Mouse (Mus musculus) liver, postnatal 0 days (tissue): ENCODE results near the gene Gp5.

Source experiments
- CTCF ChIP-seq: sonication (generic); IDR thresholded peaks from 2 replicates; pipeline ENCODE4 v1.5.1; 2016; ENCODE audit warnings: antibody characterized with exemption, low read depth
- EP300 ChIP-seq: IDR thresholded peaks from 2 replicates; pipeline ENCODE4 v1.6.1; 2016; ENCODE audit warnings: antibody characterized with exemption, low read depth, mild to moderate bottlenecking

DNA sequence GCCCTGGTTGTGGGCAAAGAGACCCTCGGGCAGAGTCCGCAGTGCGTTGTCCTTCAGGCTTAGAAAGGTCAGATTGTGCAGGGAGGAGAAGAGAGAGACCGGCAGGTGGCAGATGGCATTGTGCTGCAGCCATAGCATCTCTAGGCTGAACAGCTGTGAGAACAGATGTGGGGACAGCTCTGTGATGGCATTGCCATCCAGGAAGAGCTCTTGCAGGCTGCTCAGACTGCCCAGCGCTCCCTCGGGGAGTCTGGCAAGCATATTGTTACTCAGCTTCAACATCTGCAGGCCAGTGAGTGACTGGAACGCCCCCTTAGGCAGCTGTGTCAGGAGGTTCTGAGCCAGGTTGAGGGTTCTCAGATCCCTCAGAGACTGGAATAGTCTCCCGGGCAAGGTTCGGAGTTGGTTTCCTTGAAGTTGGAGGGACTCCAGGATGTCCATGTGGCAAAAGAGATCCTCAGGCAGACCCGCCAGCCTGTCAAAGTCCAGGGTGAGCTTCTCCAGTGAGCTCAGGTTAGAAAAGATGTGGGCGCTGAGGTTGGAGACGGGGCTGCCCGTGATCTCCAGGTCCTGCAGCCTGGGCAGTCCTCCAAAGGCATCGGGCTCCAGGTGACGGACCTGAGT is 50.5 kb downstream of the Gp5 start:
- TF ChIP-seq EP300 (no peak), CTCF (0 out of 2 replicates have a peak, but pooled peaks have one; percentile 4)
